Mouse (Mus musculus) forebrain, embryonic 10.5 days (tissue): Measurements from ENCODE around the gene Zfpl1. TPM values are rescaled to one million over a fixed set of nuclear protein-coding genes. Genes with fewer than 3 reads are reported as not detected.
A peak's percentile ranks its signal among the peaks of the same experiment; 100 is the strongest.
"Not testable (repeated sequence)": the region's sequence is repeated elsewhere in the genome, so short reads cannot be mapped to it uniquely, and the experiment has no call there.

ENCODE experiments used
- DNase-seq: peaks from one replicate; pipeline ENCODE4 v3.0.0-alpha.2; 2017; ENCODE audit warnings: low spot score; ENCODE audit errors: extremely low spot score
- H3K27ac ChIP-seq: fragments of 300-500 bp; sonication (generic); 2 replicates; pipeline ENCODE4 v1.5.1; 2016; ENCODE audit warnings: mild to moderate bottlenecking
- H3K27me3 ChIP-seq: fragments of 300-500 bp; sonication (generic); 2 replicates; pipeline ENCODE4 v1.6.1; 2016; ENCODE audit warnings: mild to moderate bottlenecking; ENCODE audit not compliant: poor library complexity, severe bottlenecking
- H3K36me3 ChIP-seq: fragments of 300-500 bp; sonication (generic); replicated peaks from 2 replicates; pipeline ENCODE4 v1.6.1; 2016; ENCODE audit warnings: mild to moderate bottlenecking, moderate library complexity
- H3K4me1 ChIP-seq: fragments of 300-500 bp; sonication (generic); 2 replicates; pipeline ENCODE4 v1.6.1; 2016
- H3K4me3 ChIP-seq: fragments of 300-500 bp; sonication (generic); 2 replicates; pipeline ENCODE4 v1.5.1; 2016; ENCODE audit warnings: mild to moderate bottlenecking, moderate library complexity
- H3K9me3 ChIP-seq: fragments of 300-500 bp; sonication (generic); 2 replicates; pipeline ENCODE4 v1.6.1; 2016; ENCODE audit warnings: mild to moderate bottlenecking, moderate library complexity
- WGBS: fragments of 180-500 bp; shearing (Covaris S2); methylation state at CpG from one replicate; pipeline ENCODE4 v1.1.7; 2016; 5-methylcytosine and 5-hydroxymethylcytosine counted together
- polyA plus RNA-seq: library from polyadenylated mRNA; unstranded; fragments of >200 nt; fragmentation: Nextera tagmentation; extraction: Ambion mirVana; gene quantifications from 2 replicates; pipeline ENCODE4 v1.2.1, GENCODE M21; 2016

Gene Zfpl1
- polyA plus RNA-seq, 1 experiment from 2014 or later: 78.0 TPM

- H3K27me3 ChIP-seq: no peaks in the 10 kb centered on the region
- peak overlapping the region; percentile 99 for H3K27ac ChIP-seq
- no peak for DNase-seq
- H3K4me3 ChIP-seq: peak overlapping the region; percentile 97
- no peaks in the 10 kb centered on the region for H3K9me3 ChIP-seq
- peaks cover 29% of the 10 kb centered on the region for H3K4me1 ChIP-seq
- 3% methylated on average over 40 of the region's 44 CpGs for WGBS
- H3K36me3 ChIP-seq: peaks cover 55% of the 10 kb centered on the region
These were observed 37.4 kb downstream of the Zfpl1 start for GRCm38 (mm10) chr19:6047154-6047898.

GRCm38 (mm10) chr19:6046294-6047153 is 38.2 kb downstream of the Zfpl1 start, which contains the start of gene Syvn1:
TSS of gene Syvn1 (plus strand) at chr19:6046576.
- Histone ChIP-seq H3K27ac (peak within 1 kb of the TSS; percentile 99), H3K4me1 (peaks cover 35% of the 10 kb centered on the region), H3K27me3 (no peaks in the 10 kb centered on the region), H3K4me3 (peak within 1 kb of the TSS; percentile 97), H3K36me3 (peaks cover 47% of the 10 kb centered on the region), H3K9me3 (no peaks in the 10 kb centered on the region)
- under 1% methylated on average over 65 of the region's 65 CpGs for WGBS
- peak; percentile 91 for DNase-seq

GRCm38 (mm10) chr19:6045366-6046293 is 39.1 kb downstream of the Zfpl1 start:
- Histone ChIP-seq H3K27me3 (no peaks in the 10 kb centered on the region), H3K4me1 (peaks cover 35% of the 10 kb centered on the region), H3K9me3 (no peaks in the 10 kb centered on the region), H3K4me3 (peak overlapping the region; percentile 97), H3K27ac (peak overlapping the region; percentile 99), H3K36me3 (peaks cover 38% of the 10 kb centered on the region)
- no peak for DNase-seq
- WGBS: 23% methylated on average over 20 of the region's 20 CpGs

GRCm38 (mm10) chr19:6044102-6044501 is 40.7 kb downstream of the Zfpl1 start:
- H3K36me3 ChIP-seq: peaks cover 22% of the 10 kb centered on the region
- H3K27ac ChIP-seq, DNase-seq, H3K4me3 ChIP-seq, H3K27me3 ChIP-seq, H3K9me3 ChIP-seq: not testable (repeated sequence)
- WGBS: 82% methylated on average over 4 of the region's 4 CpGs
- H3K4me1 ChIP-seq: peaks cover 35% of the 10 kb centered on the region

GRCm38 (mm10) chr19:6042293-6042692 is 42.5 kb downstream of the Zfpl1 start:
- 82% methylated on average over 9 of the region's 9 CpGs for WGBS
- H3K27ac ChIP-seq: 0 out of 2 replicates have a peak overlapping the region, but pooled peaks have one; percentile 11

GRCm38 (mm10) chr19:6040002-6040401 is 44.8 kb downstream of the Zfpl1 start:
- Histone ChIP-seq H3K9me3 (no peaks in the 10 kb centered on the region), H3K4me1 (peaks cover 7% of the 10 kb centered on the region), H3K4me3 (no peak overlapping the region), H3K27ac (no peak overlapping the region), H3K36me3 (peaks cover 8% of the 10 kb centered on the region; the same call in 1 of the 2 replicates), H3K27me3 (no peaks in the 10 kb centered on the region)
- DNase-seq: no peak

More at GRCm38 (mm10) chr19:6042293-6042692, 42.5 kb downstream of the Zfpl1 start:
- no peak for DNase-seq
- peaks cover 8% of the 10 kb centered on the region; the same call in 1 of the 2 replicates for H3K36me3 ChIP-seq
- H3K9me3 ChIP-seq: no peaks in the 10 kb centered on the region
- H3K4me3 ChIP-seq: no peak overlapping the region
- H3K4me1 ChIP-seq: peaks cover 19% of the 10 kb centered on the region
- H3K27me3 ChIP-seq: no peaks in the 10 kb centered on the region

- H3K27ac ChIP-seq: no peak overlapping the region
- H3K9me3 ChIP-seq: no peaks in the 10 kb centered on the region
- no peak overlapping the region for H3K4me3 ChIP-seq
- no peaks in the 10 kb centered on the region for H3K27me3 ChIP-seq
- no peak for DNase-seq
- H3K4me1 ChIP-seq: peaks cover 7% of the 10 kb centered on the region; the same call in 1 of the 2 replicates
- 0 out of 2 replicates have a peak, but pooled peaks cover 3% of the 10 kb centered on the region for H3K36me3 ChIP-seq
- WGBS: 82% methylated on average over 7 of the region's 7 CpGs
These were observed 46.4 kb downstream of the Zfpl1 start for GRCm38 (mm10) chr19:6038326-6038725.

- no peaks in the 10 kb centered on the region for H3K27me3 ChIP-seq
- no peak for DNase-seq
These were observed 47.1 kb downstream of the Zfpl1 start for GRCm38 (mm10) chr19:6037695-6038094.

GRCm38 (mm10) chr19:6035966-6036585 is 48.7 kb downstream of the Zfpl1 start:
- H3K4me1 ChIP-seq: no peaks in the 10 kb centered on the region
- DNase-seq: no peak
- no peak overlapping the region for H3K4me3 ChIP-seq
- H3K27me3 ChIP-seq: no peaks in the 10 kb centered on the region
- no peak overlapping the region for H3K27ac ChIP-seq
- no peaks in the 10 kb centered on the region for H3K9me3 ChIP-seq
- 76% methylated on average over 9 of the region's 9 CpGs for WGBS
- no peaks in the 10 kb centered on the region for H3K36me3 ChIP-seq

More at GRCm38 (mm10) chr19:6037695-6038094, 47.1 kb downstream of the Zfpl1 start:
- peaks cover 7% of the 10 kb centered on the region; the same call in 1 of the 2 replicates for H3K4me1 ChIP-seq
- no peak overlapping the region for H3K4me3 ChIP-seq
- H3K27ac ChIP-seq: no peak overlapping the region
- H3K9me3 ChIP-seq: no peaks in the 10 kb centered on the region
- 0 out of 2 replicates have a peak, but pooled peaks cover 2% of the 10 kb centered on the region for H3K36me3 ChIP-seq
